Mouse (Mus musculus): ENCODE data around the gene Mrpl16. TPM values are rescaled to one million over a fixed set of nuclear protein-coding genes. Genes with fewer than 3 reads are reported as not detected.

The Mrpl16 gene
- total RNA-seq, 2 experiments from 2014 or later: 53.1 to 57.1 TPM

- peak; percentile 13 for DNase-seq
Observed at GRCm38 (mm10) chr19:11804423-11804822, 34.2 kb downstream of the Mrpl16 start.

- DNase-seq: no peak
Observed at GRCm38 (mm10) chr19:11807251-11807650, 37.1 kb downstream of the Mrpl16 start.

DNA sequence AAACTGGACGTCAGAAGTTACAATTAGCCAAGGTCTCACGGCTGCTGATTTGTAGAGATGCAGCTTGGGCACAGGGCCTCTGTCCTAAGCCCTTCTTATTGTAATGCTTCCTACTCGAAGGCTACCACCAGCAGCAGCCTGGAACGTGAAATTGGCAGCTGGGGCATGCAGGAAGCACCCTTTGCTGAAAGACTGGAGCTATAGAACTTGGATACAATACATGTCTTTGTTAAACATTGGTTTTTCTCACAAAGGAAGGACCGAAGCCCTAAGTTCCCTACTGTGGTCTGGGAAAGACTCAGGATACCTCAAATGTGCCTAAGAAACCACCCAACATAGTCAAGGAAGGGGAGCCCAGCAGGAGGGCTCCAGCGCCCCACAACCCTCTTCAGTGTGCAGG is 37.6 kb downstream of the Mrpl16 start:
- no peak for DNase-seq

GRCm38 (mm10) chr19:11808452-11808851 is 38.3 kb downstream of the Mrpl16 start:
- DNase-seq: no peak

GRCm38 (mm10) chr19:11810003-11810758 is 40.0 kb downstream of the Mrpl16 start:
- no peak for DNase-seq

DNA sequence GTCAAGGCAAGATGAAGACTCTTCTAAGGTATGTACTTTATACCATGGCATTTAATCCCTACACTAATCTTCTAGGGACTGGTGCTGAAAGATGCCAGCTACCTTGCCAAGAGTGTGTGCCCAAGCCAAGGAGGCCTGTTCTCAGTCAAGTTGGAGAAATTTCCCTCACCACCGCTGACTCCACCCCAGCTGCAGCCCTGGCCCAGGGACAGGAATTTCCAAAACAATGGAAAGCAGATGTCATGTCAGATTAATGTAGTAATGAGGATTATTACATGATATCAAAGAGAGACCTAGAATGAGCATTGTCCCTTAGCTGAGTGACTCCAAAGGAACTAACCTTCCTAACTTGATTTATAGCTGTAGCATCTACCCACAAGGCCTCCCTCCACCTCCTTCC is 40.7 kb downstream of the Mrpl16 start:
- DNase-seq: peak; percentile 15

GRCm38 (mm10) chr19:11811688-11812365 is 41.6 kb downstream of the Mrpl16 start:
- DNase-seq: no peak

DNA sequence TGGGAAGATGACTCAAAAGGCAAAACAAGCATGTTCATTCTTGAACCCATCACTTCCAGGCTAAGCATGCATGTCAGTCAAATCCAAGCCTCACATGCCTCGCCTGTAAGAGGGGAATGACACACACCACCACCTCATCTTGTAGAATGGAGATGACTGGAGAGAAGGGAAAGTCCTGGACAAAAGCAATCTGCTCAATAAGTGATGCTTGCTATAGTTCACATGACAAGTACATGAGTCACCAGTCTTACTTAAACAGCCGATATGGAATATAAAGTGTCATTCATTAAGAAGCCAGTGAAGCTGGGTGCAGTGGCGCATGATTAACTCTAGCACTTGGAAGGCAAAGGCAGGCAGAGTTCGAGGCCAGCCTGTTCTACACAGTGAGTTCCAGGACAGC is 42.9 kb downstream of the Mrpl16 start:
- no peak for DNase-seq

- peak; percentile 13 for DNase-seq
Observed at GRCm38 (mm10) chr19:11813649-11814048, 43.5 kb downstream of the Mrpl16 start.

GRCm38 (mm10) chr19:11814742-11815333 is 44.6 kb downstream of the Mrpl16 start:
- no peak for DNase-seq

- DNase-seq: no peak
Observed at GRCm38 (mm10) chr19:11816706-11817105, 46.5 kb downstream of the Mrpl16 start.

DNA sequence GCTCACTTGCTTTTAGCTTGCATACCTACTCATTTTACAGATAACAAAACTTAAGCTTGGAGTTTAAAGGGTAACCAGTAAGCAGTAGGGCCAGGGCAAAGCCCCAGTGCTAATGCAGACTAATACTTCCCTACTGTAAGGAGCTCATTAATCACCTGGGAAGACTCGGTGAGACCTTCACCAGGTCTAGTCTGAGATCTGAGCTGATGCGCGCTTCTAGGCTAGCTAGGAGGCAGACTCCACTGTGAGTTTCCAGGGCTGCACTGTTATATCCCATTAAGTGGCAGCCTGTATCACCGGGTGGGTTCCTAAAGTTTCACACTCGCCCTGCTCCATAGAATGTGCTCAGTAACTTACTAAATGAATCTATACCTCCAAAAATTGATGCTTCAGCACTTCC is 47.4 kb downstream of the Mrpl16 start:
- no peak for DNase-seq

DNA sequence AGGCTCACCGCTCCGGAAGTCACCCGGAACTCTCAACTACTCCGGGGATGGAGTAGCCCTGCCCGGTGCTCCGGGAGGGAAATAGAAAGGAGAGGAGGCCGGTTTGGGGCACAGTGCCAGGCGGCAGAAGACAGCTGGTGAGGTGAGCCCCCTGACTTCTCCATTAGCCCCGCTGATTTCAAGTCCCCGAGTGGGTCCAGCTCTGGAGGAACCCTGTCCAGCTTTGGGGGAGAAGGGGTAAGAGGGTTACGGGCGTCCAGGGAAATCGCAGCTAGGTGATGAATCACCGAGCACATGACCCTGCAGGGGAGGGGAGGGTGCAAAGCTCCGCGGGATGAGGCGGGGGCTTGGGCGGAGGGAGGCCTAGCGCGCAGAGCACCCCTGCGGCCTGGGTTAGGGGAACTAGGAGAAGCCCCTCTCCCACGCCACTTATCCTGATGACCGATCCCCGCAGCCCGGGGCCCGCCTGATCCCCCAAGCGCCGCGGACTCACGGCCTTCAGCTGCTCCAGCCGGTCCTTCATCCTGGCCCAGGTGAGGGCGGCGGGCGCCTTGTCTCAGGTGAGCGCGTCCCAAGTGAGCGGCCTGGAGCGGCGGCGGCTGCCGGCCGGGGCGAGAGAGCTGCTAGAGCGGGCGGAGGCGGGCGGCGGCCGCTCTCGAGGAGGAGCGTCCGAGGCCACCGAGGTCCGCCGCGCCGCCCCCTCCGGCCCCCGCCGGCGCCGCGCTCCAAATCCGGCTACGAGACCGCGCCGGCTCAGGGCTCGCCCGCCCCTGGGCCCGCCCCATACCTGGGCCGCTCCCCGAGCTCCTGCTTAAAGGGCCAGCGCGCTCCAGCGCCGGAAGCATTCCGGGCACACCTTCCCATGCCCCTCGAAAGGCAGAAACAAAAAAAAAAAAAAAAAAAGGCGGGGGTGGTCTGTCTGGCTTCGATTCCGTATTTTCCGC is 48.3 kb downstream of the Mrpl16 start:
- DNase-seq: peak; percentile 59

DNA sequence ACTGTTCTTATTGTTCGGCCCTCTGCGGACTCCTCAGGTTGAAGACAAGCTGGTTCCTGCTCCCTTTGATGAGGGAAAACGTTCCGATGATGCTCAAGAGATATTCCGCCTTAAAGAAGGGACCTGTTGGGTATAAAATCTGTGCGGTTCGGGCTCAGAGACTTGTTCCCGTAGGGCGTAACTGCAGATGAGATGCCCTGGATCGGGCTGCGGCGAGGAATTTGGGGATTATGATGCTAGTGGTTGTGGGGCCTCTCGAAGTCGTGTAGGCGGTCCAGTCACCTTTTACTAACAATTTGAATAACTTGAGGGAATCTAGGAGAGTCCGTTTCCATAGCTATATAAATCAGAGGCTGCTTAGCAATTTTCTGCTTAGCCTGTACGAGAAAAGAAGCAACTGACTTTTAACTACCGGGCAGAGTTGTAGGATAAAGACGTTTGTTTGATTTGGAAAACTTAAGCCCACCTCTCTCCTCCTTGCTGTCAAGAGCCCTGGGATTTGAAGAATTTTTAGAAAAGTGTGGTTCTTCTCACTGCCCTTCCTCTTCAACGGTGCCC is 49.0 kb downstream of the Mrpl16 start, which contains the start of gene Stx3:
Gene Stx3, minus strand, starts transcription at position 261 of the 558 bp plus-strand sequence.
- no peak for DNase-seq

- peak; percentile 56 for DNase-seq
Observed at GRCm38 (mm10) chr19:11819800-11820199, 49.6 kb downstream of the Mrpl16 start.

DNA sequence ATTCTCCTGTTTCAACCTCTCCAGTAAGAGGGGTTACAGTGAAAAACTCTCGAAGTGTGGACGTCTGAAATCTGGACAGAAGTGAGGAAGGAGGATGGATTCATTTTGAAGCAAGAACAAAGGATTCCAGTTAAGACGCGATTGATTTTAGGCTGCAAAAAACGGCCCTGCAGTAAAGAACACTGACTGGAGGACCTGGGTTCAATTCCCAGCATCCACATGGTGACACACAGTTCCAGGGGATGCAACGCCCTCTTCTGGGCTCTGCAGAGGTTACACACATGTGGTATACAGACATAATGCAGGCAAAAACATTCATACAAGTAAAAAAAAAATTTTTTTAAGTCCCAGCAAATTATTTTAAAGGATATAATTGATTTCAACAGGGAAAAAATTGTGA is 50.0 kb downstream of the Mrpl16 start:
- DNase-seq: no peak

GRCm38 (mm10) chr19:11823346-11824065 is 53.3 kb downstream of the Mrpl16 start:
- no peak for DNase-seq

All from gastrocnemius, postnatal 25 days (tissue).